Mouse (Mus musculus) heart, embryonic 13.5 days (tissue): ENCODE results near the gene Arl5b. TPM values are rescaled to one million over a fixed set of nuclear protein-coding genes. Genes with fewer than 3 reads are reported as not detected.

Experiments
- ATAC-seq: fragments of 200-750 bp; cut with Nextera tagmentation; 2 replicates; pipeline ENCODE4 v1.8.0; 2017; ENCODE audit warnings: moderate TSS enrichment; ENCODE audit not compliant: insufficient number of reproducible peaks, low FRiP score, low TSS enrichment; ENCODE audit errors: extremely low read depth
- H3K27ac ChIP-seq: fragments of 300-500 bp; sonication (generic); replicated peaks from 2 replicates; pipeline ENCODE4 v1.5.1; 2015; ENCODE audit warnings: moderate library complexity, mild to moderate bottlenecking, inconsistent platforms
- H3K27me3 ChIP-seq: fragments of 300-500 bp; sonication (generic); replicated peaks from 2 replicates; pipeline ENCODE4 v1.6.1; 2015; ENCODE audit warnings: mild to moderate bottlenecking, inconsistent platforms
- H3K36me3 ChIP-seq: fragments of 300-500 bp; sonication (generic); 2 replicates; pipeline ENCODE4 v1.6.1; 2015; ENCODE audit warnings: mild to moderate bottlenecking, inconsistent platforms
- H3K4me1 ChIP-seq: fragments of 300-500 bp; sonication (generic); 2 replicates; pipeline ENCODE4 v1.6.1; 2015; ENCODE audit warnings: inconsistent platforms
- H3K4me2 ChIP-seq: fragments of 300-500 bp; sonication (generic); 2 replicates; pipeline ENCODE4 v1.6.1; 2015; ENCODE audit warnings: inconsistent platforms, mild to moderate bottlenecking, moderate library complexity
- H3K4me3 ChIP-seq: fragments of 300-500 bp; sonication (generic); 2 replicates; pipeline ENCODE4 v1.5.1; 2015; ENCODE audit warnings: moderate library complexity, mild to moderate bottlenecking, inconsistent platforms
- H3K9ac ChIP-seq: fragments of 300-500 bp; sonication (generic); 2 replicates; pipeline ENCODE4 v1.6.1; 2015; ENCODE audit warnings: inconsistent platforms, mild to moderate bottlenecking, moderate library complexity
- H3K9me3 ChIP-seq: fragments of 300-500 bp; sonication (generic); 2 replicates; pipeline ENCODE4 v1.6.1; 2016; ENCODE audit warnings: inconsistent platforms
- WGBS: fragments of 180-500 bp; shearing (Covaris S2); methylation state at CpG from one replicate; pipeline ENCODE4 v1.1.7; 2015; ENCODE audit warnings: mixed read lengths; 5-methylcytosine and 5-hydroxymethylcytosine counted together
- polyA plus RNA-seq: library from polyadenylated mRNA; unstranded; fragments of >200 nt; fragmentation: Nextera tagmentation; extraction: Ambion mirVana; gene quantifications from 2 replicates; pipeline ENCODE4 v1.2.1, GENCODE M21; 2015

Gene Arl5b
- polyA plus RNA-seq, 1 experiment from 2014 or later: 17.1 TPM

DNA sequence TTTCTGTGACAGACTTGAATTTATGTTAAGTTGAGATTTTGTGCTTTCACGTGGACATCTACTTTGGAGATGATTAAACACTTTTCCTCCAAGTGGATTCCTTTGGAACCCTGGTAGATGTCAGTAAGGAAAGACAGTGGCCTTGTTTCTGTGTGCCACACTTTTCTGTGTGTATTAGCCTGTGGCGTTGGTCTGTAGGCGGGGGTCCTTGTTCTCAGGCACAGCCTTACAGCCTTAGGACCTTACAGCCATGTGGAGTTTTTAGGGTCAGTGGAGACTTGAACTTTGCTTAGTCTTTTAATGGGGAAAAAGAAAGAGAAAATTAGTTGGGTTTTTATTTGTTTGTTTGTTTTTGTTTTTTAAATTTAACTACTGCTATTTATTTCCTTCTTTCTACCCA is 11.7 kb downstream of the Arl5b start:
- no peaks in the 10 kb centered on the region for H3K36me3 ChIP-seq
- no peak overlapping the region for H3K27ac ChIP-seq
- H3K9ac ChIP-seq: no peak overlapping the region
- peaks cover 60% of the 10 kb centered on the region for H3K4me1 ChIP-seq
- 82% methylated on average over 3 of the region's 3 CpGs for WGBS
- H3K4me2 ChIP-seq: no peak overlapping the region
- no peaks in the 10 kb centered on the region for H3K27me3 ChIP-seq
- no peak for ATAC-seq
- no peak overlapping the region for H3K4me3 ChIP-seq
- H3K9me3 ChIP-seq: no peaks in the 10 kb centered on the region

DNA sequence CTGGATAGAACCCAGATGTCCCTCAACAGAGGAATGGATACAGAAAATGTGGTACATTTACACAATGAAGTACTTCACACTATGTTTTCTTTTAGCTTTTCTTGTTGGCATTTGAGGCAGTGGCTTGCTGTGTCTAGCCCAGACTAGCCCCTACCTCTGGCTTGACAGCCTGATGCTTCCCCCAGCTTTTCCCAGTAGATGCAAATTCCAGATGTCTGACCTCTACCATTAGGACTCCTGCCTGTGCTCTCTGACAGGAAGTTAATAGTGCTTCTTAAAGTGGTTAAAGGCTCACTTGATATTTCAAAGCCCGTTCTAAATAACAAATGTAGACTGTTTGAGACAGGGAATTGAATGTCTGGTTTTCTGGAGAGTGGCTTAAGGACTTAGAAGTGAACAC is 14.6 kb downstream of the Arl5b start:
- H3K4me2 ChIP-seq: no peak overlapping the region
- WGBS: 77% methylated on average over 1 of the region's 1 CpGs
- no peaks in the 10 kb centered on the region for H3K9me3 ChIP-seq
- H3K4me3 ChIP-seq: no peak overlapping the region
- H3K4me1 ChIP-seq: peaks cover 40% of the 10 kb centered on the region
- H3K27ac ChIP-seq: no peak overlapping the region
- no peak for ATAC-seq
- H3K36me3 ChIP-seq: peaks cover 12% of the 10 kb centered on the region
- no peak overlapping the region for H3K9ac ChIP-seq
- H3K27me3 ChIP-seq: no peaks in the 10 kb centered on the region

DNA sequence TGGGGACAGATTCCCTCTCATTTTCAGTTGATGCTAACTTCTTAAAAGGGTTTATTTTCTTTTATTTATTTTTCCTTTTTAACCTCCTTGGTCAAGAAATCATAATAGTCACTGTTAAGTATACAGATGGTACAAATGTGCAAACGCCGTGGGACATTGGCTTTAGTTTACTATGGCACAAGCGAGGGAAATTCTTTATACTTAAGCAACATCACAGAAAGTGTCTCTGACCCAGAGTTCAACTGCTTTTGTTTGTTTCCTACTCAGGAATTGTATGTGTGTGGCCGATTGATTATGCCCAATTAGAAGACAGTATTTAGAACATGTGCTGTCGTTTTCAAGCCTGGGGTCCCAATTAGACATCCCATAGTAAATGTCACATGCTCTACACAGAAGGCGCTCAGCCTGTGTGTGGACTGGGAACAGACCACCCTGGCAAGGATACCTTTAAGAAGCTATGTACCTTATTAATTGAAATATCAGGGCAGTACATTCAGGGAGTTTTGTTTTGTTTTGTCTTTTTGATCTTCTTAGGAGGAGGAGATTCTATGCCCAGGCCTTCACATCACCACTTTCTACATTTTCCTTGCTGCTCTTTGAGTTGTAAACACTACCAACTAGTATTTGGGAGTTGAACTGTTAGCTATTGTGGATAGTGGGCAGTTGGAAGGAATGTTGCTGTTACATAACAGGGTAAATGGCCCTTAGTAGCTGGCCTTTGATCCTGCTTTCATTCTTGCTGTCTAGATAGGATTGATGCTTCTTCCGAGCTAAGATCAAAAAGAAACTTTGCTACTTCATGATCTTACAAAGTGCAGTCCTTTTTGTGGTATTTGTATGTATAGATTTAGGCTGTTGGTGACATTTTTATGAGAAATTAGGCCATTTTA is 15.4 kb downstream of the Arl5b start:
- 77% methylated on average over 7 of the region's 7 CpGs for WGBS
- no peak for ATAC-seq
- H3K27me3 ChIP-seq: no peaks in the 10 kb centered on the region

DNA sequence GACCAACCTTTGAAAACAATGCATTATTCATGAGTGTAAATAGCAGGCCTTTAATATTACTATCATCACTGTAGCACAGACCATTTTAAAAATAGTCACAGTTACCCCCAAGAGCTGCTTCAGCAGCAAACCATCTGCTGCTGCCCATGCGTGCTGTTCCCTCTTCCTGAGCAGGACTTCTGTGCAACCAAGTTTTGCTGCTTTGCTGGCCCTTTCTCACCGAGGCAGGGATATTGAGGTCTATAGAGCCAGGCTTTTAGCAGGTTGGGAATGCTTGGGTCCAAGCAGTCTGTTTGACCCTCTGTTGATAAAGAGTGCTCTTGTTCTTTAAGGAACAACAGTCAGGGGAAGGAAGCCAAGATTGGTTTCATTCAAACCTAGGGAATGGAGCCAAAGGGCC is 16.3 kb downstream of the Arl5b start:
- ATAC-seq: no peak
- peaks cover 26% of the 10 kb centered on the region for H3K36me3 ChIP-seq
- no peaks in the 10 kb centered on the region for H3K9me3 ChIP-seq
- WGBS: 59% methylated on average over 2 of the region's 2 CpGs
- peaks cover 35% of the 10 kb centered on the region for H3K4me1 ChIP-seq
- no peak overlapping the region for H3K9ac ChIP-seq
- no peaks in the 10 kb centered on the region for H3K27me3 ChIP-seq
- no peak overlapping the region for H3K4me3 ChIP-seq
- 0 out of 2 replicates have a peak overlapping the region, but pooled peaks have one; percentile 24 for H3K27ac ChIP-seq
- no peak overlapping the region for H3K4me2 ChIP-seq

More for the DNA sequence above, 15.4 kb downstream of the Arl5b start:
- Histone ChIP-seq H3K9ac (no peak overlapping the region), H3K4me2 (no peak overlapping the region), H3K9me3 (no peaks in the 10 kb centered on the region), H3K27ac (no peak overlapping the region), H3K36me3 (peaks cover 18% of the 10 kb centered on the region), H3K4me1 (peaks cover 40% of the 10 kb centered on the region), H3K4me3 (no peak overlapping the region)

DNA sequence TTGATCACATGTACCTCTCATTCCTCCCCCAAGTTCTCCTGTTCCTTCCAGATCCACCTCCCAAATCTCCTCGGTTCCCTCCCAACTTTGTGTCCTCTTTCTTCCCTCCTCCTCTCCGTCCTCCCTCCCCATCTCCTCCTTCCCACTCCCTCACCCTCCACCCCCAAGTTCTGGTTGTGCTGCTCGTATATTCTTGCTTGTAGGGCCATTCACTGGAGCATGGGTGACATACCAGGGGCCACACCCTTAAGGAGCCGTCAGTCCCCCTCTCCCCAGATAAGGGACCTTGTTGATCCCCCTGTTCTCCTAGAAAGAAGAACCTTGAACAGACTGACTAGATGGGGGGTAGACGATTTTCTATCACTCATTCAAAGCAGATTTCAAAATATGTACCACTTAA is 17.9 kb downstream of the Arl5b start:
- Histone ChIP-seq H3K4me1 (peaks cover 34% of the 10 kb centered on the region), H3K27me3 (no peaks in the 10 kb centered on the region), H3K4me2 (no peak overlapping the region), H3K36me3 (peaks cover 39% of the 10 kb centered on the region), H3K9ac (no peak overlapping the region), H3K9me3 (no peaks in the 10 kb centered on the region), H3K4me3 (no peak overlapping the region), H3K27ac (no peak overlapping the region)
- no peak for ATAC-seq
- WGBS: 63% methylated on average over 5 of the region's 5 CpGs

DNA sequence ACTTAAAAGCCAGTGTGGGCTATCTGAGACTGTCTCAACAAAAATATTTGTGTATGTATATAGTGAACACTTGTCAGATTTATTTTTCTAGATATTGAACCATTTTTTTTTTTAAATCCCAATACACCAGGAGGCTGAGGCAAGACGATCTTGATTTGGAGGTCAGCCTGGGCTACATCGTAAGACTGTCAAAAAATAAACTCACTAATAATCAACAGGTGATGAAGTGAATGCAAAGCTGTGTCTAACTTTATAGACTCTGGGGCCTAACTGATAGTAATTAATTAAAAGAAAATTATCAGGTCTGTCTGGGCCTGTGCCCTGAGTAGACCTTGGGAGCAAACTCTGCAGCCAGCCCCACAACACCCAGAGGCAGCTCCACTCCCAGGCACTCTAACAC is 34.5 kb downstream of the Arl5b start:
- no peak for ATAC-seq
- Histone ChIP-seq H3K27ac (no peak overlapping the region), H3K4me1 (no peaks in the 10 kb centered on the region), H3K9me3 (no peaks in the 10 kb centered on the region), H3K4me2 (no peak overlapping the region), H3K27me3 (no peaks in the 10 kb centered on the region), H3K9ac (no peak overlapping the region), H3K4me3 (no peak overlapping the region), H3K36me3 (peaks cover 51% of the 10 kb centered on the region)
- 94% methylated on average over 2 of the region's 2 CpGs for WGBS

DNA sequence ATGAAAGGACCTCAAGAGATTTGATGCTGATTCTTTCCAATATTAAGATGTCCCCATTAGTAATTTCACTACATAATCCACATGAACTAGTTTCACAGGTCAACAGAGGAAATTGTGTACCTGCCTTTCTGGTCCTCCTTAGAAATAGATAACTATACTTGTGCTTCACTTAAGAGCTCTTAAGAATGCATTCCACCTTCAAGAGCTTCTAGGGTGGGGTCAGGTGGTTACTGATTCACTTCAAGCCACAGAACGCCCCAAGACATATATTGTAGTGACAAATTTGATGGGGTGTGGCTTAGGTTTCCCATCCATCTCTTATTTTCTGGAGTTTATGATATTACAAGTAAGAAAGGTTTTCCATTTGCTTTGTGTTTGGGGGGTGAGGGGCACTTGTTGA is 38.1 kb downstream of the Arl5b start:
- WGBS: 66% methylated on average over 1 of the region's 1 CpGs
- H3K36me3 ChIP-seq: peaks cover 21% of the 10 kb centered on the region
- ATAC-seq: no peak
- no peaks in the 10 kb centered on the region for H3K4me1 ChIP-seq
- H3K4me3 ChIP-seq: no peak overlapping the region
- H3K9me3 ChIP-seq: no peaks in the 10 kb centered on the region
- no peak overlapping the region for H3K27ac ChIP-seq
- no peak overlapping the region for H3K9ac ChIP-seq
- H3K27me3 ChIP-seq: no peaks in the 10 kb centered on the region
- no peak overlapping the region for H3K4me2 ChIP-seq

DNA sequence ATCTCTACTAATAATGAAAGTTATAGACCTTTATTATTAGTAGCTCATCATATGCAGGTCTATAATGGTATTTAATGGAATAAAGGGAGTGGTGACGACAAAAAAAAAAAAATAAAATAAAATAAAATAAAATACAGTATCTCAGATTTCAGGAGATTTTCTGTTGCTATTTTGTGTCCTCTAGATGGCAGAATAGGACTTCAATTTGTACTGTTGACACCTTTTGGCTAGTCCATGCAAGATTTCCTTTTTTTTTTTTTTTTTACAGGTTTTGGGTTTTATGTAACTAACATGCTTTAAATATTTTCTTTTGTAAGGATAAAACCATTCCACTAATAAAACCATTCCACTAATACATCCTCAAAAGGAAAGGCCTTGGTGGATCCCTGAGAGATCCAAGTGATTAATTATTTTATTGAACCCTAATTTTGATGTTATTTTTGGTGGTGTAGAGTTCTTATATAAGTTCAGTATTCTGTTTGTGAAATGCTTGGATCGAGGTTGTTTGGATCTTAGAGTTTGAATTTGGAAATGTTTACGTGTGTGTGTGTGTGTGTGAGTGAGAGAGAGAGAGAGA is 47.4 kb downstream of the Arl5b start:
- WGBS: 49% methylated on average over 3 of the region's 3 CpGs
- H3K9ac ChIP-seq: no peak overlapping the region
- H3K4me1 ChIP-seq: no peaks in the 10 kb centered on the region
- H3K27ac ChIP-seq: no peak overlapping the region
- no peak overlapping the region for H3K4me2 ChIP-seq
- H3K9me3 ChIP-seq: no peaks in the 10 kb centered on the region
- no peak overlapping the region for H3K4me3 ChIP-seq
- no peaks in the 10 kb centered on the region for H3K27me3 ChIP-seq
- ATAC-seq: no peak
- no peaks in the 10 kb centered on the region for H3K36me3 ChIP-seq

DNA sequence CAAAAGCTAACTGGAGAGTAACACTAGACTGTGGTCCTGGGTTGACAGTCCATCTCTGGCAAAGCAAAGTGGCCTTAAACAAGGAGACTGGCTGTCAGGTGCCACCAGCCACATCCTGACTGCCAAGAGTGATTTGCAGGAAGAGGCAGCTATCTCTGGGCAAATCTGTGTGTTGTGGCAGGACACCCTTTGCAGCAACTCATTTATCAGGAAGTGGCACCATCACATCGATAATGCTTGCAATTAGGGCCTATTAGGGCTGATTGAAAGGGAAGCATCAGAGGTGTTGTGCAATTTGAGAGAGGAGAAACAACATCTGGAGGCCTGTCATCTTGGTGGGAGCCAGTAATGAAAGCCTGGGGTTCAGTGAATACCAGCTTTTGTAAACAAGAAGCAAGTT is 55.2 kb downstream of the Arl5b start:
- ATAC-seq: no peak

DNA sequence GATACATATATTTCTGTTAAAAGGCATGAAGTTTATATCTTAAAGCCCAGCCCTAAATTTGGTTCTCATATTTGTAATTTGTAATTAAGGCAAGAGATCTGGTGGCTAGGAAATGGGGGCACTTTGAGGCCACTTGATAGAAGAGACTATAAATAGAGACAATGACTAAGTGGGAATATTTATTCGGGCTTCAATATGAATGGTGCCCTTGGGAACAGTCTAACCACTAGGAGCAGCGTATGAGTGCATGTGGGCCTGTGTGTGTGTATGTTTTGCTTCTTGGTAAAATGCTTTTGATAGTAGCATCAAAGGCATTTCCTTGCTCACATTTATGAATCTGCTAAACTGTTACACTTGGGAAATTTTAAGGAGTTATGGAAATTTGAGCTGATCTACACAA is 62.1 kb downstream of the Arl5b start:
- 41% methylated on average over 2 of the region's 2 CpGs for WGBS
- Histone ChIP-seq H3K9me3 (no peaks in the 10 kb centered on the region), H3K27me3 (no peaks in the 10 kb centered on the region), H3K4me2 (no peak overlapping the region), H3K4me3 (no peak overlapping the region), H3K27ac (no peak overlapping the region), H3K36me3 (no peaks in the 10 kb centered on the region), H3K9ac (no peak overlapping the region), H3K4me1 (no peaks in the 10 kb centered on the region)
- ATAC-seq: no peak

More for the DNA sequence above, 55.2 kb downstream of the Arl5b start:
- no peaks in the 10 kb centered on the region for H3K27me3 ChIP-seq
- H3K9ac ChIP-seq: no peak overlapping the region
- no peak overlapping the region for H3K4me3 ChIP-seq
- H3K4me1 ChIP-seq: no peaks in the 10 kb centered on the region
- H3K27ac ChIP-seq: no peak overlapping the region
- 41% methylated on average over 1 of the region's 1 CpGs for WGBS
- no peak overlapping the region for H3K4me2 ChIP-seq
- no peaks in the 10 kb centered on the region for H3K36me3 ChIP-seq
- H3K9me3 ChIP-seq: no peaks in the 10 kb centered on the region

DNA sequence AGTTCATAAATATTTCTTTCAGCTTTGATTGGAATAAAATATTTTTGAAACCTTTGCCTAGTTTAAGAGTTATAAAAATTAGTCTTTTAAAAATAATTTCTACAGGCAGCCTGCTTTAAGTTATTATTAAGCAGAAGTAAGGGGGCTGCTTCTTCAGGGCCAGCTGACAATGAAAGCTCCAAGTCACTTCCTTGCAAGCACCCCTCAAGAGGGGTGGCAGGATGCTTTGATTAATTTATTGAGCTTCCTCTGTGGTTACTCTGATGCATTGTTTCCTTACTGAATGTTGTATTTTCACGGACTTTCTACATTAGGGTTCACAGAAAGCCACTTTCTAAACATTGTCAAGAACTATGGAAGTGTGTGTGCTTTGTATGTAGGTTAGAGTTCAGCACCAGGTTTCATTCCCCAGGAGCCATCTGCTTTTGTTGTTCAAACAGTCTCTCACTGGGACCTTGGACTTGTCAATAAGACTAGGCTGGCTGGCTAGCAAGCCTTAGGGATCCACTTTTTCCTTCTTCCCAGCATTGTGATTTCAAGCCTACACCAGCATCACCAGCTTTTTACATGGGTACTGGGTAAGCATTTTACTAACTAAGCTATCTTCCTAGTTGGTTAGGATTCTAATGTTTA is 62.7 kb downstream of the Arl5b start:
- Histone ChIP-seq H3K9me3 (no peaks in the 10 kb centered on the region), H3K4me3 (no peak overlapping the region), H3K9ac (no peak overlapping the region), H3K27me3 (no peaks in the 10 kb centered on the region), H3K36me3 (no peaks in the 10 kb centered on the region), H3K27ac (no peak overlapping the region), H3K4me1 (no peaks in the 10 kb centered on the region), H3K4me2 (no peak overlapping the region)
- ATAC-seq: no peak
- WGBS: 47% methylated on average over 1 of the region's 1 CpGs
